Mouse (Mus musculus) heart, adult 18-20 months (tissue): ENCODE results near the gene Mapre1. TPM values are rescaled to one million over a fixed set of nuclear protein-coding genes. Genes with fewer than 3 reads are reported as not detected.
A peak's percentile ranks its signal among the peaks of the same experiment; 100 is the strongest.
"Not testable (repeated sequence)": the region's sequence is repeated elsewhere in the genome, so short reads cannot be mapped to it uniquely, and the experiment has no call there.

Source experiments
- DNase-seq, 2 experiments: peaks; one replicate each; pipeline ENCODE4 v3.0.0; 2021 to 2022; ENCODE audit warnings: mixed read lengths in 1 of 2
- long read RNA-seq, 2 experiments: library from polyadenylated mRNA; stranded (forward); transcript quantifications; one replicate each; pipeline ENCODE4 v2.0.0; 2021
- total RNA-seq, 2 experiments: library from RNA; stranded (reverse); gene quantifications; 2 replicates each; pipeline ENCODE4 v1.2.3; 2021

The Mapre1 gene
- total RNA-seq = 10 to 100 TPM; 49.6 to 50.9 TPM
- long read RNA-seq, experiment 1, full-length matches to known transcripts = 56 of 69 reads
- long read RNA-seq, experiment 1, partial matches to known transcripts = 1 of 69 reads
- long read RNA-seq, experiment 1, other reads (novel, unspliced or antisense) = 12 of 69 reads
- long read RNA-seq, experiment 2, full-length matches to known transcripts = 34 of 40 reads
- long read RNA-seq, experiment 2, partial matches to known transcripts = 1 of 40 reads
- long read RNA-seq, experiment 2, other reads (novel, unspliced or antisense) = 5 of 40 reads

- peak; percentile 99 to 100 for DNase-seq
Observed at GRCm38 (mm10) chr2:153740500-153741436, at the start of gene Mapre1. Mapre1 (plus strand) TSS chr2:153741274.

- DNase-seq = not testable (repeated sequence)
Observed at GRCm38 (mm10) chr2:153693413-153693812, 47.7 kb upstream of the Mapre1 start.

GRCm38 (mm10) chr2:153694462-153695085, 46.5 kb upstream of the Mapre1 start:
- DNase-seq = peak; percentile 24 to 53

- DNase-seq = no peak
Observed at GRCm38 (mm10) chr2:153696352-153696751, 44.7 kb upstream of the Mapre1 start, which contains the start of gene Dnmt3c. Dnmt3c (plus strand) TSS chr2:153696652.

- DNase-seq = no peak
Observed at GRCm38 (mm10) chr2:153703389-153703788, 37.7 kb upstream of the Mapre1 start.

- DNase-seq = peak; percentile 11 to 49
Observed at GRCm38 (mm10) chr2:153710701-153711330, 30.3 kb upstream of the Mapre1 start.

GRCm38 (mm10) chr2:153712646-153713091, 28.4 kb upstream of the Mapre1 start:
- no peak for DNase-seq

- DNase-seq = peak; percentile 25 to 45
Observed at GRCm38 (mm10) chr2:153713227-153713626, 27.8 kb upstream of the Mapre1 start.

- not testable (repeated sequence) for DNase-seq
Observed at GRCm38 (mm10) chr2:153717861-153718260, 23.2 kb upstream of the Mapre1 start.

- DNase-seq = no peak
Observed at GRCm38 (mm10) chr2:153723098-153723497, 18.0 kb upstream of the Mapre1 start.

- DNase-seq = no peak
Observed at GRCm38 (mm10) chr2:153724424-153724823, 16.6 kb upstream of the Mapre1 start.

- DNase-seq = no peak
Observed at GRCm38 (mm10) chr2:153724871-153725270, 16.2 kb upstream of the Mapre1 start.

- no peak for DNase-seq
Observed at GRCm38 (mm10) chr2:153725291-153725690, 15.8 kb upstream of the Mapre1 start.

GRCm38 (mm10) chr2:153734033-153734432, 7.0 kb upstream of the Mapre1 start:
- DNase-seq = no peak

GRCm38 (mm10) chr2:153741437-153742065, 477 bp downstream of the Mapre1 start:
- no peak for DNase-seq

- DNase-seq = no peak
Observed at GRCm38 (mm10) chr2:153747994-153748393, 6.9 kb downstream of the Mapre1 start.

- no peak for DNase-seq
Observed at GRCm38 (mm10) chr2:153750363-153750762, 9.3 kb downstream of the Mapre1 start.

- no peak for DNase-seq
Observed at GRCm38 (mm10) chr2:153762121-153762520, 21.0 kb downstream of the Mapre1 start.

GRCm38 (mm10) chr2:153767484-153767883, 26.4 kb downstream of the Mapre1 start:
- no peak for DNase-seq

GRCm38 (mm10) chr2:153768881-153769280, 27.8 kb downstream of the Mapre1 start:
- no peak for DNase-seq

GRCm38 (mm10) chr2:153772950-153773349, 31.9 kb downstream of the Mapre1 start:
- DNase-seq = no peak
